Mouse (Mus musculus) heart, embryonic 11.5 days (tissue): ENCODE measurements around the gene Capn6. TPM values are rescaled to one million over a fixed set of nuclear protein-coding genes. Genes with fewer than 3 reads are reported as not detected.

Source experiments
- ATAC-seq: fragments of 200-750 bp; cut with Nextera tagmentation; replicated peaks from 2 replicates; pipeline ENCODE4 v1.8.0; 2017; ENCODE audit warnings: moderate library complexity; ENCODE audit not compliant: insufficient number of reproducible peaks, low FRiP score, low TSS enrichment
- H3K27ac ChIP-seq: fragments of 300-500 bp; sonication (generic); 2 replicates; pipeline ENCODE4 v1.5.1; 2014; ENCODE audit warnings: mild to moderate bottlenecking, low read depth, low read length
- H3K27me3 ChIP-seq: fragments of 300-500 bp; sonication (generic); 2 replicates; pipeline ENCODE4 v1.6.1; 2014; ENCODE audit warnings: mild to moderate bottlenecking, low read length, mixed read lengths; ENCODE audit not compliant: control insufficient read depth, insufficient read depth
- H3K36me3 ChIP-seq: fragments of 300-500 bp; sonication (generic); 2 replicates; pipeline ENCODE4 v1.6.1; 2014; ENCODE audit warnings: mild to moderate bottlenecking, low read length, moderate library complexity, mixed read lengths; ENCODE audit not compliant: control insufficient read depth, insufficient read depth
- H3K4me1 ChIP-seq: fragments of 300-500 bp; sonication (generic); 2 replicates; pipeline ENCODE4 v1.6.1; 2014; ENCODE audit warnings: low read length; ENCODE audit not compliant: control insufficient read depth, insufficient read depth
- H3K4me2 ChIP-seq: fragments of 300-500 bp; sonication (generic); 2 replicates; pipeline ENCODE4 v1.6.1; 2014; ENCODE audit warnings: mild to moderate bottlenecking, moderate library complexity
- H3K4me3 ChIP-seq: fragments of 300-500 bp; sonication (generic); 2 replicates; pipeline ENCODE4 v1.5.1; 2014; ENCODE audit warnings: low read depth, low read length
- H3K9ac ChIP-seq: fragments of 300-500 bp; sonication (generic); 2 replicates; pipeline ENCODE4 v1.6.1; 2014; ENCODE audit warnings: mild to moderate bottlenecking, low read depth, low read length, moderate library complexity
- H3K9me3 ChIP-seq: fragments of 300-500 bp; sonication (generic); replicated peaks from 2 replicates; pipeline ENCODE4 v1.6.1; 2016; ENCODE audit warnings: low read length; ENCODE audit not compliant: control insufficient read depth
- WGBS: fragments of 180-500 bp; shearing (Covaris S2); extraction: QIAGEN DNeasy Blood & Tissue Kit; methylation state at CpG from one replicate; pipeline ENCODE4 v1.1.7; 2014; ENCODE audit not compliant: insufficient replicate concordance; 5-methylcytosine and 5-hydroxymethylcytosine counted together
- polyA plus RNA-seq: library from polyadenylated mRNA; unstranded; fragments of >200 nt; fragmentation: Nextera tagmentation; extraction: Ambion mirVana; gene quantifications from 2 replicates; pipeline ENCODE4 v1.2.1, GENCODE M21; 2014

The Capn6 gene
- polyA plus RNA-seq, result 264 and 287 TPM in 2 replicates

- H3K4me3 ChIP-seq, result peak within 1 kb of the TSS; percentile 40
- no peaks in the 10 kb centered on the region for H3K9me3 ChIP-seq
- H3K36me3 ChIP-seq, result no peaks in the 10 kb centered on the region
- H3K27ac ChIP-seq, result peak within 1 kb of the TSS; percentile 54
- peak within 1 kb of the TSS; percentile 56 for H3K4me2 ChIP-seq
- no peaks in the 10 kb centered on the region for H3K27me3 ChIP-seq
- peak within 1 kb of the TSS; percentile 40 for H3K9ac ChIP-seq
- no peaks in the 10 kb centered on the region for H3K4me1 ChIP-seq
- 34% methylated on average over 4 of the region's 4 CpGs for WGBS
- peak; percentile 55; the same call in 1 of the 2 replicates for ATAC-seq
Measured at GRCm38 (mm10) chrX:143827212-143827611, at the start of gene Capn6. TSS of gene Capn6 (minus strand) at chrX:143827414.

- H3K4me1 ChIP-seq, result no peaks in the 10 kb centered on the region
- no peak overlapping the region for H3K27ac ChIP-seq
- H3K36me3 ChIP-seq, result no peaks in the 10 kb centered on the region
- no peak overlapping the region for H3K4me2 ChIP-seq
- ATAC-seq, result no peak
- WGBS, result 83% methylated on average over 5 of the region's 5 CpGs
- no peaks in the 10 kb centered on the region for H3K27me3 ChIP-seq
- no peaks in the 10 kb centered on the region for H3K9me3 ChIP-seq
- no peak overlapping the region for H3K4me3 ChIP-seq
- H3K9ac ChIP-seq, result no peak overlapping the region
Measured at GRCm38 (mm10) chrX:143867129-143867664, 40.0 kb upstream of the Capn6 start.

- H3K36me3 ChIP-seq, result no peaks in the 10 kb centered on the region
- ATAC-seq, result no peak
Measured at GRCm38 (mm10) chrX:143851351-143851750, 24.1 kb upstream of the Capn6 start.

GRCm38 (mm10) chrX:143849969-143850368 is 22.8 kb upstream of the Capn6 start:
- H3K4me3 ChIP-seq, result no peak overlapping the region
- H3K4me1 ChIP-seq, result no peaks in the 10 kb centered on the region
- H3K36me3 ChIP-seq, result no peaks in the 10 kb centered on the region
- 82% methylated on average over 3 of the region's 3 CpGs for WGBS
- H3K27ac ChIP-seq, result no peak overlapping the region
- ATAC-seq, result no peak
- H3K9ac ChIP-seq, result no peak overlapping the region
- H3K4me2 ChIP-seq, result no peak overlapping the region
- H3K27me3 ChIP-seq, result no peaks in the 10 kb centered on the region
- no peaks in the 10 kb centered on the region for H3K9me3 ChIP-seq

More at GRCm38 (mm10) chrX:143851351-143851750, 24.1 kb upstream of the Capn6 start:
- Histone ChIP-seq H3K9ac (no peak overlapping the region), H3K27ac (no peak overlapping the region), H3K4me3 (no peak overlapping the region), H3K27me3 (no peaks in the 10 kb centered on the region), H3K9me3 (no peaks in the 10 kb centered on the region), H3K4me1 (no peaks in the 10 kb centered on the region), H3K4me2 (no peak overlapping the region)
- WGBS, result 63% methylated on average over 3 of the region's 3 CpGs

GRCm38 (mm10) chrX:143846637-143847036 is 19.4 kb upstream of the Capn6 start:
- WGBS, result 58% methylated on average over 3 of the region's 3 CpGs
- ATAC-seq, result no peak
- no peak overlapping the region for H3K4me3 ChIP-seq

GRCm38 (mm10) chrX:143826521-143826920 is 693 bp downstream of the Capn6 start:
- H3K27ac ChIP-seq, result peak overlapping the region; percentile 54; the same call in 1 of the 2 replicates
- H3K27me3 ChIP-seq, result no peaks in the 10 kb centered on the region
- WGBS, result 30% methylated on average over 4 of the region's 4 CpGs
- H3K4me2 ChIP-seq, result peak overlapping the region; percentile 56
- H3K9me3 ChIP-seq, result no peaks in the 10 kb centered on the region
- no peaks in the 10 kb centered on the region for H3K36me3 ChIP-seq
- H3K9ac ChIP-seq, result peak overlapping the region; percentile 40
- no peaks in the 10 kb centered on the region for H3K4me1 ChIP-seq
- peak overlapping the region; percentile 40 for H3K4me3 ChIP-seq
- 0 out of 2 replicates have a peak, but pooled peaks have one; percentile 35 for ATAC-seq

More at GRCm38 (mm10) chrX:143846637-143847036, 19.4 kb upstream of the Capn6 start:
- Histone ChIP-seq H3K9me3 (no peaks in the 10 kb centered on the region), H3K4me2 (no peak overlapping the region), H3K27me3 (no peaks in the 10 kb centered on the region), H3K4me1 (no peaks in the 10 kb centered on the region), H3K27ac (no peak overlapping the region), H3K36me3 (no peaks in the 10 kb centered on the region), H3K9ac (no peak overlapping the region)

- Histone ChIP-seq H3K9me3 (no peaks in the 10 kb centered on the region), H3K36me3 (no peaks in the 10 kb centered on the region), H3K4me3 (no peak overlapping the region), H3K4me2 (no peak overlapping the region), H3K4me1 (no peaks in the 10 kb centered on the region), H3K9ac (no peak overlapping the region), H3K27me3 (no peaks in the 10 kb centered on the region), H3K27ac (no peak overlapping the region)
- 84% methylated on average over 2 of the region's 2 CpGs for WGBS
- no peak for ATAC-seq
Measured at GRCm38 (mm10) chrX:143818961-143819360, 8.3 kb downstream of the Capn6 start.

GRCm38 (mm10) chrX:143815948-143816347 is 11.3 kb downstream of the Capn6 start:
- no peak for ATAC-seq
- no peak overlapping the region for H3K4me2 ChIP-seq
- H3K4me1 ChIP-seq, result no peaks in the 10 kb centered on the region
- H3K9me3 ChIP-seq, result no peaks in the 10 kb centered on the region
- WGBS, result 71% methylated on average over 1 of the region's 1 CpGs
- no peak overlapping the region for H3K4me3 ChIP-seq
- no peaks in the 10 kb centered on the region for H3K27me3 ChIP-seq
- H3K9ac ChIP-seq, result no peak overlapping the region
- no peaks in the 10 kb centered on the region for H3K36me3 ChIP-seq
- H3K27ac ChIP-seq, result no peak overlapping the region

- ATAC-seq, result no peak
- H3K27ac ChIP-seq, result no peak overlapping the region
- H3K4me3 ChIP-seq, result no peak overlapping the region
- 77% methylated on average over 3 of the region's 3 CpGs for WGBS
- no peaks in the 10 kb centered on the region for H3K36me3 ChIP-seq
- H3K4me2 ChIP-seq, result no peak overlapping the region
- H3K4me1 ChIP-seq, result no peaks in the 10 kb centered on the region
- H3K27me3 ChIP-seq, result no peaks in the 10 kb centered on the region
- H3K9me3 ChIP-seq, result no peaks in the 10 kb centered on the region
- no peak overlapping the region for H3K9ac ChIP-seq
Measured at GRCm38 (mm10) chrX:143762556-143762955, 64.7 kb downstream of the Capn6 start.
